Mouse (Mus musculus) MEL (cell line): ENCODE results near the gene Ankrd28.

Experiments
- GABPA ChIP-seq: IDR thresholded peaks from 2 replicates; pipeline ENCODE4 v1.6.1; 2012; ENCODE audit warnings: low read depth, mild to moderate bottlenecking, inconsistent platforms, low read length, improper control_type of control experiment, moderate library complexity
- GATA1 ChIP-seq: IDR thresholded peaks from 2 replicates; pipeline ENCODE4 v1.6.1; 2011; ENCODE audit warnings: low read depth, low read length, improper control_type of control experiment
- POLR2A ChIP-seq, 2 experiments: IDR thresholded peaks; 2 replicates each; pipeline ENCODE4 v1.6.1; 2011 to 2012; ENCODE audit warnings: low read length in 2 of 2, mild to moderate bottlenecking in 2 of 2, control low read depth in 1 of 2, improper control_type of control experiment in 1 of 2, low read depth in 1 of 2, moderate library complexity in 1 of 2; ENCODE audit not compliant: control insufficient read depth in 1 of 2, insufficient read depth in 1 of 2, poor library complexity in 1 of 2

DNA sequence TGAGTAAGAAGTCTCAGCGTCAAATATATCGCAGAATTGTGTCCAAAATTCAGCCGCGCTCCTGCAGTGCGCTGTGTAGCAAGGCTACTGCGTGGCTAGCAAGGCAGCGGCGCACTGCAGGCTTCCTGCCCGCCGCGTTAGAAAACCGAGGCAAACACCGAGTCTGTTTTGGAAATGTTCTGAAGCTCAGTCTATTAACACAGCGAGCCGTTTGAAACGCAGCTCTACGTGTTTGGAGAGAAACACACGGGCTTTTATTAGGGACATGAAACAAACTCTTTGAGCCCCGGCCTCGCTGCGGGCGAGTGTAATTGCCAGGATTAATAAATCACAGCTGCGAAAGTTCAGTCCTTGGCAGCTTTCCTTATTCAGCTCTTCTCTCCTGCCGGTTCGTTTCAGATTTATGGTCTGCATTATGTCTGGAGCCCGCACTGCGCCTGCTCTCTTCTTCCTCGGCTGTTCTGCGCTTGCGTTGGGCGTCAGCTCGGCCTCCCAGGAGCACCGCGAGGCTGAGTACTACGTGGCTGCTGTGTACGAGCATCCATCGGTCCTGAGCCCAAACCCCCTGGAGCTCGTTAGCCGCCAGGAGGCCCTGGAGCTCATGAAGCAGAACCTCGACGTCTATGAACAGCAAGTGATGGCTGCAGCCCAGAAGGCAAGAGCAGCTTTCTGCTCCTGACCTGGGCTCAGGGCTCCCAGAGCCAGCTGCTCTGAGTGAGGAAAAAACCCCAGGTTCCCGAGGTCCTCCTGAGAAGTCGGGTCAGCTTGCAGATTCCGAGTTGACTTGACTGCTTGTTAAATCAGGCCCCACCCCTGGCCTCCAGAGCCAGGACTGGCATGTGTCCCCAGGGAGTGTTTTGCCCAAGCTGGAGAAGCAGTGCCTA lies 168.5 kb downstream of the Ankrd28 start:
- no peak for TF ChIP-seq POLR2A (IDR thresholded peaks at IDR 0.05; ENCODE audit: control insufficient read depth in 1 of 2, insufficient read depth in 1 of 2, low read depth in 1 of 2, low read length in 2 of 2, poor library complexity in 1 of 2)
- TF ChIP-seq GABPA: no peak
- TF ChIP-seq GATA1: no peak
